Mouse (Mus musculus): ENCODE measurements around the gene Nat8f5.
"Not testable (repeated sequence)": the region's sequence is repeated elsewhere in the genome, so short reads cannot be mapped to it uniquely, and the experiment has no call there.

DNA sequence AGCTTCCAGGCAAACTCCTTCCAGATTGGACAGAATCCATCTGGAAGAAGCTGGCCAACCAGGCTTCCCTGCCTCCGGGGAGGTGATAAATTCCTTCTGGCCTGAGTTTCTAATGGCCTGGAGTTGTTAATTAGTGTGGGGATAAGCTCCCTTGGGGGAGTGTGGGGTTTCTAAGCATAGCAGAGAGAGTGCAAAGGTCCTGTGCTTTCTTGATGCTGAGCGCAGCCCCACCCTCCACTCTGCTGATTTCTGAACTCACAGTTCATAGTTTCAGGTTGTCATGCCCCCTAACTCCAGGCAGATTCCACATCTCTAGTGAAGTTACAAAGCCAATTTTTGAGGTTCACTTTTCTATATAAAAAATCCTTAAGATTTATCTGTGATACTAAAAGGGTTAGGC is 14.3 kb upstream of the Nat8f5 start:
- not testable (repeated sequence) for TF ChIP-seq POLR2A (IDR thresholded peaks at IDR 0.05; ENCODE audit: low read depth, low read length); CTCF (conservative IDR thresholded peaks at IDR 0.05; ENCODE audit: insufficient read depth, insufficient read length, low read depth, low read length)

Measured in kidney, adult 2 months (tissue).